Mouse (Mus musculus) liver, embryonic 14.5 days (tissue): ENCODE measurements around the gene Btaf1. TPM values are rescaled to one million over a fixed set of nuclear protein-coding genes. Genes with fewer than 3 reads are reported as not detected.
A peak's percentile ranks its signal among the peaks of the same experiment; 100 is the strongest.

Experiments used
- ATAC-seq: fragments of 200-750 bp; cut with Nextera tagmentation; 2 replicates; pipeline ENCODE4 v1.8.0; 2017; ENCODE audit warnings: moderate number of reproducible peaks, mild to moderate bottlenecking, moderate library complexity; ENCODE audit not compliant: insufficient read depth
- DNase-seq, 3 experiments: peaks; one replicate each; pipeline ENCODE4 v3.0.0-alpha.2; 2012 to 2013; ENCODE audit warnings: low read depth in 3 of 3, low spot score in 3 of 3
- H3K27ac ChIP-seq: fragments of 300-500 bp; sonication (generic); 2 replicates; pipeline ENCODE4 v1.5.1; 2014; ENCODE audit warnings: moderate library complexity, mild to moderate bottlenecking, control low read depth, inconsistent platforms
- H3K27me3 ChIP-seq: fragments of 300-500 bp; sonication (generic); 2 replicates; pipeline ENCODE4 v1.6.1; 2014; ENCODE audit warnings: mild to moderate bottlenecking, low read length, moderate library complexity; ENCODE audit not compliant: control insufficient read depth, insufficient read depth
- H3K36me3 ChIP-seq: fragments of 300-500 bp; sonication (generic); replicated peaks from 2 replicates; pipeline ENCODE4 v1.6.1; 2014; ENCODE audit warnings: low read depth; ENCODE audit not compliant: control insufficient read depth, insufficient read depth
- H3K4me1 ChIP-seq, 2 experiments: fragments of 200-500 bp in 1 of 2; fragments of 300-500 bp in 1 of 2; sonication (generic) in 1 of 2; replicated peaks; 2 replicates each; pipeline ENCODE4 v1.6.1; 2012 to 2014; ENCODE audit warnings: antibody characterized with exemption in 1 of 2, inconsistent platforms in 1 of 2, low read length in 1 of 2; ENCODE audit not compliant: control insufficient read depth in 2 of 2, insufficient read depth in 2 of 2
- H3K4me2 ChIP-seq: fragments of 300-500 bp; sonication (generic); 2 replicates; pipeline ENCODE4 v1.6.1; 2014; ENCODE audit warnings: low read depth, mild to moderate bottlenecking, control low read depth, moderate library complexity
- H3K4me3 ChIP-seq, 2 experiments: fragments of 200-500 bp in 1 of 2; fragments of 300-500 bp in 1 of 2; sonication (generic) in 1 of 2; 2 replicates each; pipeline ENCODE4 v1.5.1; 2012 to 2014; ENCODE audit warnings: low read depth in 2 of 2, low read length in 2 of 2, mild to moderate bottlenecking in 2 of 2, control low read depth in 1 of 2, inconsistent platforms in 1 of 2, moderate library complexity in 1 of 2; ENCODE audit not compliant: insufficient read depth in 1 of 2
- H3K9ac ChIP-seq: fragments of 300-500 bp; sonication (generic); replicated peaks from 2 replicates; pipeline ENCODE4 v1.6.1; 2014; ENCODE audit warnings: mild to moderate bottlenecking, control low read depth, moderate library complexity
- H3K9me3 ChIP-seq: fragments of 300-500 bp; sonication (generic); 2 replicates; pipeline ENCODE4 v1.6.1; 2016; ENCODE audit warnings: low read length, mixed read lengths; ENCODE audit not compliant: control insufficient read depth
- CTCF ChIP-seq: IDR thresholded peaks from 2 replicates; pipeline ENCODE4 v1.5.1; 2016; ENCODE audit warnings: antibody characterized with exemption, low read depth, control low read depth
- EP300 ChIP-seq: IDR thresholded peaks from 2 replicates; pipeline ENCODE4 v1.6.1; 2016; ENCODE audit warnings: antibody characterized with exemption, low read depth
- WGBS: fragments of 180-500 bp; shearing (Covaris S2); extraction: QIAGEN DNeasy Blood & Tissue Kit; methylation state at CpG from one replicate; pipeline ENCODE4 v1.1.7; 2014; ENCODE audit not compliant: insufficient replicate concordance; 5-methylcytosine and 5-hydroxymethylcytosine counted together
- polyA plus RNA-seq, 2 experiments: library from polyadenylated mRNA; depleted of rRNA in 1 of 2; stranded (reverse) in 1 of 2; unstranded in 1 of 2; fragments of >200 nt; fragmentation: Nextera tagmentation in 1 of 2; extraction: Ambion mirVana in 1 of 2; gene quantifications; 2 replicates each; pipeline versions ENCODE4 v1.2.1 to v1.2.3; 2012 to 2014

Gene Btaf1
- polyA plus RNA-seq, 2 experiments: 8.4 to 13.1 TPM

DNA sequence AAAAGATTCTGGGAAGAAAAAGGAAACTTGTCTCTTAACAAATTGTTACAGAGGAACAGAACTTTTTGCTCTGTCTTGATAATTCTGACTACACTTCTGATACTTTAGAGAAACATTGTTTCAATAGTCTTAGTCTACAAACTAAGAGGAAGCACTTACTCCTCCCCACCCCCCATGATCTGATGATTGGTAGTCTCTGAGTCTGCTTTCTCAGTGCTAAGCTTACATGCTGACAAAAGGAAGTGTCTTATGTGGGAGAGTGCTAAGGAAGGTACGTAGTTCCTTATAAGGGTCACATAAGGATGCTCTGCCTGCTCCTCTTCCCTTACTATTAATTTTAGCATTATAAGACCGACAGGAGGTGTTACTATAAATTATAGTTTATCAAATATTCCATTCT lies 6.7 kb downstream of the Btaf1 start:
- WGBS: 39% methylated on average over 2 of the region's 2 CpGs
- TF ChIP-seq EP300 (no peak), CTCF (no peak)
- Histone ChIP-seq H3K27ac (no peak overlapping the region), H3K36me3 (peaks cover 3% of the 10 kb centered on the region), H3K9me3 (no peaks in the 10 kb centered on the region), H3K4me3 (no peak overlapping the region), H3K27me3 (no peaks in the 10 kb centered on the region), H3K4me2 (no peak overlapping the region), H3K4me1 (peaks cover 20 to 33% of the 10 kb centered on the region in 2 experiments), H3K9ac (no peak overlapping the region)
- ATAC-seq: no peak
- no peak for DNase-seq

DNA sequence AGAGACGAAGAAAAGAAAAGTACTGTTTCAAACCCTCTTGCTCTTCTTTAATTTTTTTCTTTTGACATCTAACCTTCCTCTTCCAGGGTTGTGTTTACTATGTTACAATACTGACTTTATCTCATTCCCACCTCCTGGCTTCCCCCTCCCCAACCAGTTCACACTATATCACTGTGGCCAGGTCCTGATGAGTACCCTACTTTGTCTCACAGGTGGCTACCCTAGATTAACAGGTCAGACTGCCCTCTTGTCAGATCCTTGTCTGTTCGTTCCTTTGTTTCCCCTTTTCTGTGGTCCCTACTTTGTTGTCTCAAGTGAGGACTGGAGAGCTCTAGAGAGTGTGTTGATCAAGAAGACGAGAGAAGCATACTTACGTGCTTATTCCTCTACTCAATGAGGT lies 10.4 kb downstream of the Btaf1 start:
- 55% methylated on average over 4 of the region's 4 CpGs for WGBS
- no peak for TF ChIP-seq EP300
- TF ChIP-seq CTCF: no peak
- no peak overlapping the region for H3K4me2 ChIP-seq
- DNase-seq (no peak), ATAC-seq (no peak)
- no peak overlapping the region for H3K27ac ChIP-seq
- H3K36me3 ChIP-seq: no peaks in the 10 kb centered on the region; the same call in 1 of the 2 replicates
- H3K9ac ChIP-seq: no peak overlapping the region
- H3K4me3 ChIP-seq: no peak overlapping the region
- no peaks in the 10 kb centered on the region for H3K27me3 ChIP-seq
- no peaks in the 10 kb centered on the region for H3K9me3 ChIP-seq
- H3K4me1 ChIP-seq: peaks cover 16 to 17% of the 10 kb centered on the region in 2 experiments

DNA sequence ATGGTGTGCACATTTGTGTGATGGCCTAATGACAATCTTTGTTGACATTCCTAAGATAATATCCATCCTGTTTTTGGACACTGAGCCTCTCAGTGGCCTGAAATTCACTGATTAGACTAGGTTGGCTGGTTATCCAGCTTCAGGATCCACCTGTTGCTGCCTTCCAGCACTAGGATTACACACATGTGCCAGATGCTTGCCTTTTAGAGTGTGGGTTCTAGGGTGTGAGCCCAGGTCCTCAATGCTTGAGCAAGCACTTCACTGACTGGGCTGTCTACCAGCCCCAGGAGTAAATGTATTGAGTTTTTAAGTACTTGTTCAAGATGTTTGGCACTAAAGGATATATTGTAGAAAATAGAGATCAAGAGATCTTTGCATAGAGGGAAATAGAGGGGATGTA lies 12.1 kb downstream of the Btaf1 start:
- TF ChIP-seq EP300 (no peak), CTCF (no peak)
- Histone ChIP-seq H3K4me3 (no peak overlapping the region), H3K36me3 (no peaks in the 10 kb centered on the region; the same call in 1 of the 2 replicates), H3K4me2 (no peak overlapping the region), H3K9ac (no peak overlapping the region), H3K27me3 (no peaks in the 10 kb centered on the region), H3K9me3 (no peaks in the 10 kb centered on the region), H3K4me1 (peaks cover 9 to 10% of the 10 kb centered on the region in 2 experiments), H3K27ac (no peak overlapping the region)
- ATAC-seq: no peak
- DNase-seq: no peak

DNA sequence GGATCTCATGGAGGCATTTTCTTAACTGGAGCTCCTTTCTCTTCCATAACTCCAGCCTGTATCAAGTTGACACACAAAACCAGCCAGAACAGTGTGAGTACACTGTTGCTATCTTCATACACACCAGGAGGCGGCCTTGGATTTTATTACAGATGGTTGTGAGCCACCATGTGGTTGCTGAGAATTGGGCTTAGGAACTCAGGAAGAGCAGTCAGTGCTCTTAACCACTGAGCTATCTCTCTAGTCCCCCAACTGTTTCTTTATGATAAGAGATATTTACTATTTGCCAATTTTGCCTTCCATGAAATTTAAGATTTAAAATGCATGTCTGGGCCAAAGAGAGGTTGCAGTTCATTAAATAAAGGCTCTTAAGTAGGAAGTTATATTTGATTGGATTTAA lies 14.2 kb downstream of the Btaf1 start:
- Histone ChIP-seq H3K27me3 (no peaks in the 10 kb centered on the region), H3K9me3 (no peaks in the 10 kb centered on the region), H3K4me3 (no peak overlapping the region), H3K27ac (no peak overlapping the region), H3K4me1 (peaks cover 6 to 7% of the 10 kb centered on the region in 2 experiments), H3K4me2 (no peak overlapping the region), H3K9ac (no peak overlapping the region), H3K36me3 (no peaks in the 10 kb centered on the region; the same call in 1 of the 2 replicates)
- ATAC-seq (peak; percentile 62; the same call in 1 of the 2 replicates), DNase-seq (peak in 1 of 3 experiments; percentile 61)
- 26% methylated on average over 1 of the region's 1 CpGs for WGBS
- TF ChIP-seq EP300 (0 out of 2 replicates have a peak, but pooled peaks have one; percentile 25), CTCF (peak; percentile 35)

DNA sequence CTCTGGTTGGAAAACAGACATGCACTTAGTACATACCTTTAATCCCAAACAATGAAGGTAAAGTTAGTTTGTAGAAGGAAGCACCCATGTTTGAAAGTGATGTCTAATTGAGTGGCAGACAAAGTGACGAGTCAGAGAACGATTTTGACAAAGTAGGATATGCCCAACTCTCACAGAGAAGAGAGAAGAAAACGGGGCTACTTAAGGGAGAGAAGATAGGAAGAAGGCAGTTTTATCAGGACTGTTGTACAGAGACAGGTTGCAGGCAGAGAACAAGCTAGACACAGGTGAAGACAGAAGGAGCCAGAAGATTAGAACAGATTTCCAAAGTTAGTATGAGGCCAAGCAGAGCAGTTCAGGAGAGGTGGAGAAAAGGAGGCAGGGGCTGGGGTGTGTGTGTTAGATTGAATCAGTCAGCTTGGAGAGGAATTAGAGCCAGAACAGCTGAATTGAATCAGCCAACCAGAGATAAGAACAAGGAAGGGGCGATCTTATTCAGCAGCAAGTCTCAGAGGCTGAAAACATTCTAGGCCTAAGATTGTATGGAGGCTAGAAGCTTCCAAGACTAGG lies 27.8 kb downstream of the Btaf1 start:
- no peak overlapping the region for H3K9ac ChIP-seq
- H3K27ac ChIP-seq: no peak overlapping the region
- no peaks in the 10 kb centered on the region for H3K27me3 ChIP-seq
- no peak overlapping the region for H3K4me3 ChIP-seq
- peaks cover 27% of the 10 kb centered on the region for H3K36me3 ChIP-seq
- peaks cover 12 to 15% of the 10 kb centered on the region in 2 experiments for H3K4me1 ChIP-seq
- TF ChIP-seq EP300 (no peak), CTCF (no peak)
- H3K4me2 ChIP-seq: no peak overlapping the region
- DNase-seq (no peak), ATAC-seq (peak; percentile 65)
- no peaks in the 10 kb centered on the region for H3K9me3 ChIP-seq
- WGBS: 25% methylated on average over 4 of the region's 4 CpGs
